Mouse (Mus musculus) bone marrow macrophage, adult 2 months (primary cell): Measurements from ENCODE around the gene Slc4a4. TPM values are rescaled to one million over a fixed set of nuclear protein-coding genes. Genes with fewer than 3 reads are reported as not detected.

Source experiments
- H3K27ac ChIP-seq: 2 replicates; pipeline ENCODE4 v1.5.1; 2012; ENCODE audit warnings: low read depth, low read length; ENCODE audit not compliant: insufficient read depth
- H3K4me1 ChIP-seq: 2 replicates; pipeline ENCODE4 v1.6.1; 2012; ENCODE audit warnings: low read length; ENCODE audit not compliant: control insufficient read depth, insufficient read depth
- H3K4me3 ChIP-seq: 2 replicates; pipeline ENCODE4 v1.5.1; 2012; ENCODE audit warnings: mild to moderate bottlenecking, low read length, moderate library complexity; ENCODE audit not compliant: insufficient read depth
- CTCF ChIP-seq: IDR thresholded peaks from 2 replicates; pipeline ENCODE4 v1.5.1; 2012; ENCODE audit warnings: low read depth, mild to moderate bottlenecking, low read length, moderate library complexity
- POLR2A ChIP-seq: IDR thresholded peaks from 2 replicates; pipeline ENCODE4 v1.6.1; 2012; ENCODE audit warnings: mild to moderate bottlenecking, low read depth, low read length, borderline replicate concordance
- polyA plus RNA-seq: library from polyadenylated mRNA; stranded (reverse); fragments of >200 nt; gene quantifications from 2 replicates; pipeline ENCODE4 v1.2.4, GENCODE M21; 2012; ENCODE audit not compliant: missing spikeins, insufficient read depth, insufficient read length

Gene Slc4a4
- polyA plus RNA-seq, 1 experiment: not detected

DNA sequence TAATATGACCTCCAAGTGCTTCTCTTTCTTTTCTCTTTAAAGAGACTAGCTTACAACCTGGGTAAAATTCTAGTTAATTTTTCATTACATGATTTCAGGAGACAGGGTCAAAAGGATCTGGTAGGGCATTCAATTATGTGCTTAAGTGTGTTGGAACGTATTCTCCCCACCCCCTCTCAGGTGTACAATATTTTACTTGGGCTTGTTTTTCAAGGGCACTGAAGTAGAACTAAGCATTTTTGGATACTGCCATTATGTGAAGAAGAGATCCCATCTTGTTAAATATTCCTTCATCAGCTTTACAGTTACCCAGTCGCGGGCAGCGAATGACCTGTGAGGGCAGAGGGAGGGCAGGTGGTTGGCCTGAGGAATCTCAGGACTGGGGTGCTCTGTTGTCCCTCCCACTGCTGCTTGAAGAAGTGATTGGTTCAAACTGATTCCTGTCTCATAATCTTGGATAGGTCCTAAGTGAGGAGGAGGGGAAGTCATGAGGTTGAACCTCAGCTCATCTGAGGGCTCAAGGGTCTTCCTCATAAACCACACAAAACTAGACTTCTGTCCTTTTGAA lies 141.0 kb downstream of the Slc4a4 start:
- no peak overlapping the region for H3K27ac ChIP-seq

DNA sequence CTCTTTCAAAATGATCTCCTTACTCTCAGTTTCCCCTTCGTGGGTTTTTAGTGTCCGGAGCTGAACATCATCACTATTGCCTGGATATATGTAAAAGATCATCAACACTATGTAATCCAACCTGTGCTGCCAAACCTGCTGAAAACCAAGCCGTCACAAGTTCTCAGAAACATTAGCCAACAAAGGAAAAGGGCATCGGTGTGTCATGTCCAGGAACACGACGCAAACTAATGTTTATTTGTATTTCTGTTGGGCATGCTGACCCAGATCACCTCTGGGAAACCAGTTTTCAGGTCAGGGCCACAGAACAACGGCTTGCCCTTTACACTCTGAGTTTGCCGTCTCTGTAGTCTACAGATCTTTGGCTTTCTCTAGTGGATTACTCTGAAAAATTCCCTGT lies 146.0 kb downstream of the Slc4a4 start:
- Histone ChIP-seq H3K4me3 (no peak overlapping the region), H3K27ac (no peak overlapping the region), H3K4me1 (no peaks in the 10 kb centered on the region)
- TF ChIP-seq CTCF (no peak), POLR2A (no peak)

More for the DNA sequence above, 141.0 kb downstream of the Slc4a4 start:
- Histone ChIP-seq H3K4me1 (no peaks in the 10 kb centered on the region), H3K4me3 (no peak overlapping the region)
- TF ChIP-seq POLR2A (no peak), CTCF (no peak)

DNA sequence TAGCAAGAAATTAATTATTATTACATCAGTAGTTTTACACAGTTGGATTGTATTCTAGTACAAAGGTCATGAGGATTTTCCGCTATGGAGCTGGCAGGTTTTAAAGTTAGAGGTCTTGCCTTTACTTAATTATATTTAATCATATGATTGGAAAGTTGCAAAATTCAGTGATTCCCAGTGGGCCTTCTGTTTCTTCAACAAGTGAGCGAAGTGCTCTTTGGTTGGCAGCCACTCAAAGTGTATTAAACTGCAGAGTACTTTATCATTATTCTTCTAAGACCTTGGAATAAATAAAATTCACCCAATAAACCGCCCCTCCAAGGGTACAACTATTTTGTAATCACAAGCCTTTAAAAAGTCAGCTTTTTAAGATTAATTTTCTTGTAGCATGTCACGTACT lies 146.6 kb downstream of the Slc4a4 start:
- Histone ChIP-seq H3K4me1 (no peaks in the 10 kb centered on the region), H3K4me3 (no peak overlapping the region), H3K27ac (no peak overlapping the region)
- TF ChIP-seq POLR2A (no peak), CTCF (no peak)

GRCm38 (mm10) chr5:89036147-89036546 lies 149.5 kb downstream of the Slc4a4 start:
- TF ChIP-seq CTCF (no peak), POLR2A (no peak)
- Histone ChIP-seq H3K4me1 (no peaks in the 10 kb centered on the region), H3K4me3 (no peak overlapping the region), H3K27ac (no peak overlapping the region)

DNA sequence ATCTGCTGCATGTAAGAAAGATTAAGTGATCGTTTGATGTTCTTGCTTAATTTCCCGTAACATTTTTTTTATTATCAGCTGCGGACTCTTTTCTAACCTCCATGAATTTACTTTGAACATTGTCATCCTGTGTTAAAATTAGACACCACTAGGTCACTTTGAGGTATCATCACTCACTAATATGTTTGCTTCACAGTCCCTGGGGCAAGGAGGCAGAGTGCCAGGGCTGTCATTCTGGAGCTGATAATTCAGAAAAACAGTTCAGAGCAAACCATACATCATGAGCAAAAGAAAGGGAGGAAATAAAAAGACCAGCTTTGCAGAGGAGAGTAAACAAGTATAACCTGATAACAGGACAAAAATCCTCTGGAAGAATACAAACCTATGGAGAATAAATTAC lies 154.2 kb downstream of the Slc4a4 start:
- H3K27ac ChIP-seq: no peak overlapping the region
- no peaks in the 10 kb centered on the region for H3K4me1 ChIP-seq
- H3K4me3 ChIP-seq: no peak overlapping the region
- no peak for TF ChIP-seq CTCF
- TF ChIP-seq POLR2A: no peak

- Histone ChIP-seq H3K27ac (no peak overlapping the region), H3K4me3 (no peak overlapping the region), H3K4me1 (no peaks in the 10 kb centered on the region)
- TF ChIP-seq CTCF: no peak
Observed at GRCm38 (mm10) chr5:89043846-89044245, 157.2 kb downstream of the Slc4a4 start.

- Histone ChIP-seq H3K4me3 (no peak overlapping the region), H3K27ac (no peak overlapping the region), H3K4me1 (no peaks in the 10 kb centered on the region)
- TF ChIP-seq CTCF (no peak), POLR2A (no peak)
Observed at GRCm38 (mm10) chr5:89044801-89045200, 158.2 kb downstream of the Slc4a4 start.

GRCm38 (mm10) chr5:89051577-89051976 lies 165.0 kb downstream of the Slc4a4 start:
- Histone ChIP-seq H3K4me1 (no peaks in the 10 kb centered on the region), H3K27ac (no peak overlapping the region), H3K4me3 (no peak overlapping the region)
- TF ChIP-seq POLR2A: no peak
- no peak for TF ChIP-seq CTCF

DNA sequence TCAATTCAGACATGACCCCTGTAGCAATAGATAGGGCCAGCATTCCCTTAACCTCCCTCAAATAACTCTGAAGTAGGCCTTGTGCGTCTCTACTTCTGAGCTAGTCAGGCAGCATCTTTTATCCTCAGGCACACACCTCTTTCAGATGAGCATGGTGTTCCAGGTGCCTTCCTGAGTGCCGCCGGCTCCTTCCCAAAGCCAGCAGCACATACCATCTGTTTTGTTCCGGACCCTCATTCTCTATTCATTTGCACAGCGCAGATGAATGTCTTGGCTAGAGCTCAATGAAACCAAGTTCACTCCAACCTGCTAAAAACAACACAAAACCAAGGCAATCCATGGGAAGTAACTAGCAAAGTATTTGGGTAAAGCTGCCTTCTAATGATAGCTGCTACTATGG lies 165.6 kb downstream of the Slc4a4 start:
- H3K4me1 ChIP-seq: no peaks in the 10 kb centered on the region
- no peak for TF ChIP-seq POLR2A
- no peak for TF ChIP-seq CTCF
- no peak overlapping the region for H3K4me3 ChIP-seq
- H3K27ac ChIP-seq: no peak overlapping the region

DNA sequence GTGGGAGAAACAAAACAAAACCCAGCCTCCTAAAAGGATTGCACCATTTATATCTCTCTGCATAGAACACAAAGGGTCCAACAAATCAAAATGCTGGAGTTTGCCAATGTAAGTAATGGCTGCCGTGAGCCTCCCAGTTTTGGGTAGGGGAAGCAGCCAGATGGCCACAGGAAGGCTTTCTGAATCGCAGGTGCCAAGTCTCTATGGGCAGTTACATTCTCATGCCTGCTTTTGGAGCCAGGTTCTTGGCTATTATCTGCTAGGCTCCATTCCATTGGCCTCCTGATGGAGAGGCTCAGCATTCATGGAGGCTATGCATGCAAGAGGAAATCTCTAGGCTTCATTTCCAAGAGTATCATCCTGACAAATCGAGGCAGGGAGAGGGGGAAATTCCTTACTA lies 169.0 kb downstream of the Slc4a4 start:
- no peak overlapping the region for H3K27ac ChIP-seq
- TF ChIP-seq POLR2A (no peak), CTCF (no peak)
- no peaks in the 10 kb centered on the region for H3K4me1 ChIP-seq
- no peak overlapping the region for H3K4me3 ChIP-seq

DNA sequence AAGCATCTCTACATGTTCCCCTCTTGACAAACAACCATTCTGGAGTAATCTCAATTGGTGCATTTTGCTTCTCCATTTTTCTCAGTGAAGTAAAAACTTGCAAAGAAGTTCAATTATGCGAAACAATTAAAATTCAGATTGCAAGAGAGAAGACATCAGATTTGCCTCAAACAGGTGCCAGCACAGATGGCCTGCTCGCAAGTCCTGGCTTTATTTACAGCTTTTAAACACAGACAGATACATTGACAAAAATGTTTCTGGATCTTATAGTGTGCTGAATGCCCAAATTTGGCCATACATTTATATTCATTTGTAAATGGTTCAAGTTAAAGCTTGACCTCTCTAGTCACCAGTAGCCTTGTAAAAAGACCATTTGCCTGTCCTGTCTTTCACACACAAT lies 169.8 kb downstream of the Slc4a4 start:
- Histone ChIP-seq H3K4me1 (no peaks in the 10 kb centered on the region), H3K27ac (no peak overlapping the region), H3K4me3 (no peak overlapping the region)
- TF ChIP-seq CTCF (no peak), POLR2A (no peak)
